Mouse (Mus musculus) G1E-ER4 (cell line): ENCODE measurements around the gene Gtf2a1. TPM values are rescaled to one million over a fixed set of nuclear protein-coding genes. Genes with fewer than 3 reads are reported as not detected.

Experiments
- GATA1 ChIP-seq: IDR thresholded peaks from one replicate; pipeline ENCODE4 v1.8.0; 2012; ENCODE audit warnings: low read length, inconsistent platforms
- polyA plus RNA-seq: library from polyadenylated mRNA; stranded (reverse); fragments of >175 nt; gene quantifications from 2 replicates; pipeline ENCODE4 v1.2.3, GENCODE M21; 2012

The Gtf2a1 gene
- polyA plus RNA-seq, 1 experiment, result 10.1 TPM

DNA sequence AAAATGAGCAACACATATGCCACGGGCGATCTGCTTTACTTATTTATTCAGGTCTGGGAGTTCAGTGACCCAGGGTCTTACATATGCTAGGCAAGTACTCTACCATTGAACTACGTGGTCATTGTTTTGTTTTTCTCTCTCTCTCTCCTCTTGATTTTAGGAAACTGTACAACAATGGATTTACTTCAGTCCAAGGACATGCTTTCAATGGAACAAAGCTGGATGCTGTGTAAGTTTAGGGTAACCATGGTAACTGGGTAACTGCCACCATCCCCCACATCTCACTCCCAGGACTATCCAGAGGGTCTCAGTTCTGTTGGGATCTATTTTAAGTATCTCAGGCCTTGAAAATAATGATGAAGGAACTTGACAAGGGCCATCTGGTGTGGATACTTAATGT lies 78.5 kb downstream of the Gtf2a1 start:
- no peak for TF ChIP-seq GATA1

Other genes with a start within 250 kb of the Gtf2a1 start
- gene Cep128, start 206.1 kb downstream of the Gtf2a1 start, polyA plus RNA-seq, result 4.4 and 5.6 TPM in 2 replicates
- not detected in 2 replicates for gene Tshr, start 205.9 kb downstream of the Gtf2a1 start, polyA plus RNA-seq
- 30.1 and 33.0 TPM in 2 replicates for gene Ston2, start 197.9 kb upstream of the Gtf2a1 start, polyA plus RNA-seq